Mouse (Mus musculus): ENCODE results near the gene Ninj2.
A peak's percentile ranks its signal among the peaks of the same experiment; 100 is the strongest.
"Not testable (repeated sequence)": the region's sequence is repeated elsewhere in the genome, so short reads cannot be mapped to it uniquely, and the experiment has no call there.

The Ninj2 gene

GRCm38 (mm10) chr6:120093100-120093499 is at the start of gene Ninj2:
Ninj2 (plus strand) TSS chr6:120093350.
- no peak for DNase-seq (ENCODE audit: low spot score in 2 of 2)

- no peak for DNase-seq (ENCODE audit: low spot score in 2 of 2)
These were observed 47.7 kb upstream of the Ninj2 start for GRCm38 (mm10) chr6:120045406-120045805.

DNA sequence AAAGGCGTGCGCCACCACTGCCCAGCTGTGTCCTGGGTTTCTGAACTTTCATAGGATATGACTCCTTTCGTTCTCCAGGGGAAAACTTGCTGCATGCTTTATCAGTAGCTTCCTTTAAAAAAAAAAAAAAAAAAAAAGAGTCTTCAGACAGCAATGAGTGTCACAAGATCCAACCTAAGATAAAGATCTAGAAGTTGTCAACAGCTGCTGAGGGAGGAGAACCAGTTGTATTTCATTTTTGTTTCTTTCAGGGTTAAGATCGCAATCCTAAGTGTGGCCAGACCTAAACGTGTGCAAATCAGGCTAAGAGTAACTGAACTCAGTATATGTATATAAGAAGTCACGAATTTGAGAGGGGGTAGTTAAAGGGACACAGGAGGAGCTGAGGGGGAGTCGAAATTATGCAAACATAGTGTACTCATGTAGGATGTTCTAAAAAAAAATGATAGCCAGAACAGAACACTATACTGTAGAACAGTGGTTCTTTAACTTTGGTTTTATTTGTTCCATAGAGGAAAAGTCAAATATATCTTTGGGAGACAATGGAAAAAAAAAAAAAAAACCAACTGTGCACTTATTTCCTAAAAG is 45.4 kb upstream of the Ninj2 start:
- DNase-seq (ENCODE audit: low spot score in 2 of 2) = no peak

- DNase-seq (ENCODE audit: low spot score in 2 of 2) = no peak
These were observed 38.7 kb upstream of the Ninj2 start for GRCm38 (mm10) chr6:120054412-120054811.

GRCm38 (mm10) chr6:120055666-120056540 is 37.2 kb upstream of the Ninj2 start:
- DNase-seq (ENCODE audit: low spot score in 2 of 2) = peak; percentile 53 to 64

- DNase-seq (ENCODE audit: low spot score in 2 of 2) = no peak
These were observed 30.2 kb upstream of the Ninj2 start for GRCm38 (mm10) chr6:120062934-120063333.

DNA sequence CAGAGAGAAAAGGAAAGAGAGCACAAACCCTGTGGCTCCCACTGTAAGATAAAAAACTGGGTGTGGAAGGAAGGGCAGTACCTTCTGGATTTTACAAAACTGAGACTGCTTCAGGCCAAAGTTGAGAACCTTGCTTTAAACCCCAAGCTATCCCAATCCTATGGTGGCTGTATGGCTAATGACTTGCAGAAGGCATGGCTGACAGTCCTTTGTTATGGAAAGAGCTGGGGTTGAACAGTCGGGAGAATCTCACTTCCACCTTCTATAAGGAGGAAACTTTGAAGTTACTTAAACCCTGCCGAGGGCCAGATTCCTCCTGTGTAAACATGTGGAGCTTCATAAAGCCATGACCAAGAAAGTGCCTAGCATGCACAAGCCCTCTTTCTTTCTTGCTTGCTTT is 28.5 kb upstream of the Ninj2 start:
- DNase-seq (ENCODE audit: low spot score in 2 of 2) = no peak

DNA sequence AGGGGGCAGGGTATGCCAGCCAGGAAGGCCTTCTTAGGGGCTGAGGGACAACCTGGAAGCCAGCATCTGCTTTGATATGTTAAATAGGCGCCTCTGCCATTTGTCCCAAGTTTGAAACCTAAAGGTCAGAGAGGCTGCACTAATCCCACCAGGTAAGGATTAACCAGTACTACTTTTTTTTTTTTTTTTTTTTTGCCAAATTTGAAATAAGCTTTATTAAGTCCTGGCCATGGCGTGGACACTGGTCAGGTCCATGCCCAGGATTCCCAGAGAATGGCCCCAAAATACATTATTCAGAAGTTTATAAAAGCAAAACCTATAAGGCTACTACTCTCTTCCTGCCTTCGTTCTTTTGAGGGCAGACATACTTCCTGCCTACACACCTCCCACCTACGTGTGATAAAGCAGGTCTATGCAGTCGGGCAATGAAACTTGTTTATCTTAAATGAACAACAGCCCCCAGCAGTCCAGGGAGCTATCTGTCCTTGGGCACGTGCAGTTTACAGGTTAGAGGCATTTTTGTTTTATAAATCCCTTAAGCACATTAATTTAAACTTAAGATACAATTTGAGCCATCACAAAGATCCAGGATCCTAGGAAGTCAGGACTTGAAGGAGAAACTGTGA is 27.5 kb upstream of the Ninj2 start:
- peak in 1 of 2 experiments; percentile 6 for DNase-seq (ENCODE audit: low spot score in 2 of 2)

DNA sequence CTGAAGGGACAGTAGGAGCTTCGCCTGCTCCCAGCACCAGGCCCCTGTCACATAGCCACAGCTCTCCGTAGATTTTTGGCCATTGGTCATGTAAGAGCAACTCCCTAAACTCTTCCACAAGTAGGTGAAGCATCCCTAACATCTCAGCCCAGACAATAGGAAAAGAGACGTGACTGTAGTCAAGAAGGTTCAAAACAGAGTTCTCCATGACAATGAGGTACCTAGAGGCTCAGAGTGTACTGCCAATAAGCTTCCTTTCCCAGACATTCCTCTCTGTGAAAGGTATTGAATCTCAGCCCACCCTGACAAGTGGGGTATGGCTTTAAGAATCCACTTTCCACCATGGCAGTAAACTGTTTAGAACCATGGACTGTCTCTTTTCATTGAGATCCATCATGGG is 23.6 kb upstream of the Ninj2 start:
- DNase-seq (ENCODE audit: low spot score in 2 of 2) = no peak

- no peak for DNase-seq (ENCODE audit: low spot score in 2 of 2)
These were observed 20.5 kb upstream of the Ninj2 start for GRCm38 (mm10) chr6:120072630-120073029.

- peak in 1 of 2 experiments; percentile 32 for DNase-seq (ENCODE audit: low spot score in 2 of 2)
These were observed 16.3 kb upstream of the Ninj2 start for GRCm38 (mm10) chr6:120076619-120077450.

DNA sequence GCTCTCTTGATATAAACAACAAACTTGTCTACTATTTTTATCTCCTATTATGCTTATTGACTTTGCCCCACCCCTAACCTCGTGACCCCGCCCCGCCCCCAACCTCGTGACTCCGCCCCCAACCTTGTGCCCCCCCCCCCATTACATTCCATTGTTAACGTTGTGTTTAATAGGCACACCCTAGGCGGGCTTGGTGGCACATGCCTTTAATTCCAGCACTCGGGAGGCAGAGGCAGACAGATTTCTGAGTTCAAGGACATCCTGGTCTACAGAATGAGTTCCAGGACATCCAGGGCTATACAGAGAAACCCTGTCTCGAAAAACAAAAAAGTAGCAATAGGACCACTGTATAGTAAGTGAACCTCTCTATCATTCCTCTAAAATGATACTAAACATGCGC is 13.6 kb upstream of the Ninj2 start:
- no peak for DNase-seq (ENCODE audit: low spot score in 2 of 2)

GRCm38 (mm10) chr6:120081516-120081915 is 11.6 kb upstream of the Ninj2 start:
- no peak for DNase-seq (ENCODE audit: low spot score in 2 of 2)

DNA sequence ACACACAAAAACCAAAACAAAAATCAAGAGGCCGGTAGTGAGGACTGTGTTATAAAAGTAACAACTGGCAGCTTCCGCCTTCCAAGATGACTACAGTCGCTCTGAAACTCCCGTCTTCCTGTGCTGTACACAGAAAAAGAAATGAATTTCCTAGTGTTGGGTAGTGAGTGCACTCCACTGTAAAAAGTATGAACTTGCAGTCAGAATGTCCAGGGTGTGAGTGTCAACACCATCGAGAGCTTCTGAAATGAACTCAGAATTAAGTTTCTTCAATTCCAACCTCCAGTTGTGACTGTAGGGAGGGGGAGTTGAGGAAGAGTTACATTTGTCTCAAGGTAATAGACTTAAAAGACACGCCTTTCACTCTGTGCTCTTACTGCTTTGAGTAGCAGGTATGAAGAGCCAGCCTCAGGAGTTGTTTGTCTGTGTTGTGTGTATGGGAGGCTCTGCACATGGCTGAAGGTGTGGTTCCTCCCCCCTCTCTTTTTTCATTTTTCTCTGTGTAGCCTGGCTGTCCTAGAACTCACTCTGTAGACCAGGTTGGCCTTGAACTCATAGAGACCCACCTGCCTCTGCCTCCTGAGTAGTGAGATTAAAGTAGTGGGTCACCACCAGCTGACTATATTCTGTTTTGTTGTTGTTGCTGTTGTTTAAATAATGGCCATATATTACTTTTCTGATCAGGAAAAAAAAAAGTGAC is 10.7 kb upstream of the Ninj2 start:
- DNase-seq (ENCODE audit: low spot score in 2 of 2) = no peak

- DNase-seq (ENCODE audit: low spot score in 2 of 2) = peak; percentile 64 to 75
These were observed 10.2 kb upstream of the Ninj2 start for GRCm38 (mm10) chr6:120082951-120083411.

DNA sequence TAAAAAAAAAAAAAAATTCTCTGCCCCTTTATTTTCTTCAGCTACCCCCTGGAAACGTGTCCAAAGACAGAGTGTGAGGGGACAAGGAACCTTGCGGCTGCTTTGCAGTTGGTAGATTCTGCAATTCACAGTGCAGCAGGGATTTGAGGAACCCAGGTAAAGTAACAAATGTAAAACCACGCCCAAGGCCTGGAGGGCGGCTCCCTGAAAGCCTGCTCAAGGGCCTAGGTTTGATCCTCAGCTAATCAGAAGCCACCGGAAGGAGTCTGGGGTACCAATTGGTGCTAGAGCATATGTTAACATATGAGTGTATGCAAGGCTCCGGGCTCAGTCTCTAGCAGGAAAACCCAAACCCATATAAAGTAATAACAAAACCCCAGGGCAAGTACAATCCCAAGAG is 9.7 kb upstream of the Ninj2 start:
- no peak for DNase-seq (ENCODE audit: low spot score in 2 of 2)

GRCm38 (mm10) chr6:120084983-120085382 is 8.2 kb upstream of the Ninj2 start:
- DNase-seq (ENCODE audit: low spot score in 2 of 2) = no peak

DNA sequence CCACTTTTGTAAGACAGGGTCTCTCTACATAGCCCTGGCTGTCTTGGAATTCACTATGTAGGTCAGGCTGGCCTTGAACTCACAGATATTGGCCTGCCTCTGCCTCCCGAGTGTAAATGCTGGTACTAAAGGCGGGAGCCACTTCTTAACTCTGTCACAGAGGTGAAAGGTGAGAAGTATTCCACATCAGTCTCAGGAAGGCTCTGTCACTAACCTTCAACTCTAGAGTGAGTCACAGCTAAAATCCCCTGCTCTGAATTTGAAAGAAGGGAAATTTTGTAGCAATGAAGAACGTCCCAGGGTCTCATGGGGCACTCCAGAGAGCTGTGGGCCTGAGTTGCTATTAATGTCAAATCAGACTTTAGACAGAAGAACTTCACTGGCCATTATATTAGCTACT is 7.3 kb upstream of the Ninj2 start:
- DNase-seq (ENCODE audit: low spot score in 2 of 2) = no peak

- DNase-seq (ENCODE audit: low spot score in 2 of 2) = not testable (repeated sequence)
These were observed 6.1 kb upstream of the Ninj2 start for GRCm38 (mm10) chr6:120087041-120087440.

DNA sequence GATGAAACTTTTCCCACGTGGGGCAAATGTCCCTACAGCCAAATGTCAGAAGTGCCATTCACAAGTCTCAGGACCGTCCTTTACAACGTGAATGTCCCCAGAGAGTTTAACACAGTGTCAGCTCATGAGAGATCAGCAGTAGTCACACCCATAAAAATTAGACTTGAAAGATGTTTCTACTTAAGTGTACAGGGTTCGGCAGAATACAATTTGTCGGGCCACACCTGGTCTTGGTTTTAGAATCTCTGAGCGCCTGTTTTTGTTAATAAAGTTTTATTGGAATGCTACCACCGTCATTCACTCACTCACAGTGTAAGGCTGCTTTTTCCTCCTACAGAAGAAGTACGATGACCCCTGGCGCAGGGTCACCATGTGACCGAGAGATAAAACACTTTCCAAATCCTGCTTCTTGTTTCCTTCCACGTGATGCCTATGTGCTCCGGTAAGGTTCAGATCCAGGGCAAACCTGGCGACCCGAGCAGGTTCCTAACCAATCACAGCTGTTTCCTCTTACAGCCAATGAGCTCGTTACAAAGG is 2.4 kb upstream of the Ninj2 start:
- no peak for DNase-seq (ENCODE audit: low spot score in 2 of 2)

GRCm38 (mm10) chr6:120091956-120092355 is 1.2 kb upstream of the Ninj2 start:
- no peak for DNase-seq (ENCODE audit: low spot score in 2 of 2)

Data from spleen, postnatal 36 days (tissue).